22 mouse cellular contexts compared by ENCODE assay signal in the genomic region with DNA sequence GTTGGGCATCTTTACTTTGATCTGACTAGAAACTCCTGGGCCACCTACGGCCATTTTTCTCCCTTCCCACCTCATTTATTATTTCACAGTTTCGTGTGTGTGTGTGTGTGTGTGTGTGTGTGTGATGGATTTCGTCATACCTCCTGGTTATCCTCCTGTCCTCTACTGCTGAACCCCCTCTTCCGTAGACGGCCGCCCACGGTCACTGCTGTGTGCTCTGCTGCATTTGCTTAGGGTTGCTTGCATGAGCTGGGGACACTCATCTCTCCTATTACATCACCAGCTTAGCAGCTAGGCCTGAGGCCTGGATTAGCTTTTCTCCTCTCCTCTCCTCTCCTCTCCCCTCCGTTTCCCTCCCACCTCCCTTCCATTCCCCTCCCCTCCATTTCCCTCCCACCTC. TPM values are rescaled to one million over a fixed set of nuclear protein-coding genes. Genes with fewer than 3 reads are reported as not detected.
DNase-seq lines count a peak whose midpoint lies in the region; ATAC-seq lines count a peak whose summit lies in the region.
"Had no signal": no experiment of that assay in that cellular context is flagged by ENCODE, and none has a peak within 500 bp of the region (broad histone marks: within the 10 kb centered on the region; RNA-seq: fewer than 3 reads in every experiment).

No protein-coding gene starts in this region.

- no peaks in the 10 kb centered on the region for H3K27me3 ChIP-seq in heart, embryonic 16.5 days (ENCODE audit: control insufficient read depth, insufficient read depth, low read length)
- H3K27me3 ChIP-seq in heart, embryonic 11.5 days (ENCODE audit: control insufficient read depth, insufficient read depth, low read length), result no peaks in the 10 kb centered on the region
- H3K27me3 ChIP-seq: embryonic facial prominence, embryonic 13.5 days had no signal

- no peak overlapping the region for H3K4me2 ChIP-seq in heart, embryonic 16.5 days (ENCODE audit: low read depth, low read length)
- H3K4me2 ChIP-seq in heart, embryonic 11.5 days, result no peak overlapping the region
- H3K4me2 ChIP-seq: embryonic facial prominence, embryonic 13.5 days; heart, embryonic 13.5 days; lung, embryonic 14.5 days; midbrain, embryonic 11.5 days had no signal

- 72% methylated on average over 7 of the region's 8 CpGs for WGBS in heart, embryonic 16.5 days
- WGBS in heart, embryonic 11.5 days (ENCODE audit: insufficient replicate concordance), result 73% methylated on average over 7 of the region's 8 CpGs

- peak overlapping the region; percentile 27; the same call in 1 of the 2 replicates for H3K27ac ChIP-seq in heart, embryonic 16.5 days (ENCODE audit: low read length)
- no peak overlapping the region for H3K27ac ChIP-seq in heart, embryonic 11.5 days (ENCODE audit: low read depth, low read length)
- H3K27ac ChIP-seq: embryonic facial prominence, embryonic 13.5 days; heart, embryonic 13.5 days; hindbrain, postnatal 0 days had no signal

- ATAC-seq in heart, embryonic 16.5 days (replicated peaks; ENCODE audit: extremely low read depth, insufficient read depth, low FRiP score), result no peak
- no peak for ATAC-seq in heart, embryonic 11.5 days (replicated peaks; ENCODE audit: insufficient number of reproducible peaks, low FRiP score, low TSS enrichment)
- no peak for ATAC-seq in erythroblast, adult 5-6 weeks (replicated peaks; ENCODE audit: low FRiP score, poor library complexity, severe bottlenecking)
- ATAC-seq: hindbrain, postnatal 0 days had no signal

- no peak overlapping the region for H3K4me3 ChIP-seq in heart, embryonic 16.5 days (ENCODE audit: low read length)
- H3K4me3 ChIP-seq in heart, embryonic 11.5 days (ENCODE audit: low read depth, low read length), result no peak overlapping the region
- H3K4me3 ChIP-seq: embryonic facial prominence, embryonic 13.5 days; heart, embryonic 13.5 days; myocyte had no signal

- no peak overlapping the region for H3K9ac ChIP-seq in heart, embryonic 16.5 days (ENCODE audit: low read length)
- no peak overlapping the region for H3K9ac ChIP-seq in heart, embryonic 11.5 days (ENCODE audit: low read depth, low read length)
- H3K9ac ChIP-seq: embryonic facial prominence, embryonic 13.5 days; heart, embryonic 13.5 days; lung, embryonic 14.5 days had no signal

- H3K4me1 ChIP-seq in heart, embryonic 16.5 days (ENCODE audit: control insufficient read depth, insufficient read depth, low read length), result peaks cover 5% of the 10 kb centered on the region
- H3K4me1 ChIP-seq in heart, embryonic 11.5 days (ENCODE audit: control insufficient read depth, insufficient read depth, low read length), result peaks cover 6% of the 10 kb centered on the region; the same call in 1 of the 2 replicates

- H3K9me3 ChIP-seq in heart, embryonic 16.5 days (replicated peaks; ENCODE audit: control insufficient read depth, low read length), result no peaks in the 10 kb centered on the region
- H3K9me3 ChIP-seq in heart, embryonic 11.5 days (replicated peaks; ENCODE audit: control insufficient read depth, low read length), result no peaks in the 10 kb centered on the region
- H3K9me3 ChIP-seq: embryonic facial prominence, embryonic 13.5 days; heart, embryonic 13.5 days had no signal

- no peaks in the 10 kb centered on the region for H3K36me3 ChIP-seq in heart, embryonic 16.5 days (ENCODE audit: control insufficient read depth, insufficient read depth)
- no peaks in the 10 kb centered on the region for H3K36me3 ChIP-seq in heart, embryonic 11.5 days (ENCODE audit: control insufficient read depth, insufficient read depth, low read length)
- H3K36me3 ChIP-seq: embryonic facial prominence, embryonic 13.5 days; heart, embryonic 13.5 days had no signal

- DNase-seq in testis, postnatal 10 days (ENCODE audit: low spot score), result peak; percentile 32
- DNase-seq in testis, postnatal 14 days (ENCODE audit: low spot score), result no peak
- peak; percentile 22 for DNase-seq in induced T-regulatory cell, adult 2 months (ENCODE audit: low read depth)
- peak; percentile 13 for DNase-seq in naive thymus-derived CD4-positive, alpha-beta T cell, adult 2 months (ENCODE audit: low read depth)
- DNase-seq: cerebellum, adult 9-10 months; kidney, adult 9 months; lung, embryonic 14.5 days; retina, postnatal 1 day had no signal

RNA-seq across cellular contexts. Expression of gene Cd160, which starts 19.3 kb away (rescaled TPM):
- polyA plus RNA-seq in heart, embryonic 16.5 days (2015; fragmentation: Nextera tagmentation; extraction: Ambion mirVana), result 2.3 and 5.5 TPM in 2 replicates
- 0.14 TPM in 1 of 2 replicates, not detected in the other for polyA plus RNA-seq in heart, embryonic 11.5 days (2014; fragmentation: Nextera tagmentation; extraction: Ambion mirVana)
- total RNA-seq in erythroblast, adult 5-6 weeks (2015; ENCODE audit: low replicate concordance), result not detected in 2 replicates
- 0.70 TPM in 1 of 2 replicates, not detected in the other for total RNA-seq in erythroblast, adult 5-6 weeks (2017; ENCODE audit: low replicate concordance)
- total RNA-seq: gastrocnemius, postnatal 4 days; hindbrain, postnatal 0 days; layer of hippocampus, adult 8-10 months; left cerebral cortex, adult 8-10 months had no signal

RNA-seq across cellular contexts. Expression of gene Pdzk1, which starts 19.4 kb away (rescaled TPM):
- polyA plus RNA-seq in heart, embryonic 16.5 days (2015; fragmentation: Nextera tagmentation; extraction: Ambion mirVana), result 0.98 TPM in 1 of 2 replicates, not detected in the other
- polyA plus RNA-seq in heart, embryonic 11.5 days (2014; fragmentation: Nextera tagmentation; extraction: Ambion mirVana), result 0.10 TPM in 1 of 2 replicates, not detected in the other
- total RNA-seq in erythroblast, adult 5-6 weeks (2015; ENCODE audit: low replicate concordance), result 1.3 TPM in 1 of 2 replicates, not detected in the other
- 1.4 and 5.4 TPM in 2 replicates for total RNA-seq in erythroblast, adult 5-6 weeks (2017; ENCODE audit: low replicate concordance)
- polyA plus RNA-seq: C2C12; embryonic facial prominence, embryonic 13.5 days; limb, embryonic 11.5 days had no signal

RNA-seq across cellular contexts. Expression of gene Gja5, which starts 56.0 kb away (rescaled TPM):
- 86.3 and 99.3 TPM in 2 replicates for polyA plus RNA-seq in heart, embryonic 16.5 days (2015; fragmentation: Nextera tagmentation; extraction: Ambion mirVana)
- 34.7 and 65.9 TPM in 2 replicates for polyA plus RNA-seq in heart, embryonic 11.5 days (2014; fragmentation: Nextera tagmentation; extraction: Ambion mirVana)
- 1.3 TPM in 1 of 2 replicates, not detected in the other for total RNA-seq in erythroblast, adult 5-6 weeks (2015; ENCODE audit: low replicate concordance)
- not detected in 2 replicates for total RNA-seq in erythroblast, adult 5-6 weeks (2017; ENCODE audit: low replicate concordance)
- total RNA-seq: hematopoietic stem cell, adult 5-6 weeks had no signal

RNA-seq across cellular contexts. Expression of gene Gpr89, which starts 56.7 kb away (rescaled TPM):
- 26.1 and 28.4 TPM in 2 replicates for polyA plus RNA-seq in heart, embryonic 16.5 days (2015; fragmentation: Nextera tagmentation; extraction: Ambion mirVana)
- 33.1 and 35.9 TPM in 2 replicates for polyA plus RNA-seq in heart, embryonic 11.5 days (2014; fragmentation: Nextera tagmentation; extraction: Ambion mirVana)
- total RNA-seq in erythroblast, adult 5-6 weeks (2015; ENCODE audit: low replicate concordance), result 2.5 and 4.6 TPM in 2 replicates
- 4.7 and 6.0 TPM in 2 replicates for total RNA-seq in erythroblast, adult 5-6 weeks (2017; ENCODE audit: low replicate concordance)
